Mouse (Mus musculus): ENCODE data around the gene Asb4. TPM values are rescaled to one million over a fixed set of nuclear protein-coding genes. Genes with fewer than 3 reads are reported as not detected.

The Asb4 gene
- polyA plus RNA-seq (2015; fragmentation: Nextera tagmentation; extraction: Ambion mirVana), result 6.7 and 6.8 TPM in 2 replicates

GRCm38 (mm10) chr6:5383336-5384177 lies at the start of gene Asb4:
Gene Asb4 (plus strand): TSS chr6:5383386.

Other genes with a start within 250 kb of the Asb4 start
- 0.41 TPM in 1 of 2 replicates, not detected in the other for gene Pon1, start 189.4 kb upstream of the Asb4 start, polyA plus RNA-seq (2015; fragmentation: Nextera tagmentation; extraction: Ambion mirVana)
- gene Pon3, start 127.1 kb upstream of the Asb4 start, polyA plus RNA-seq (2015; fragmentation: Nextera tagmentation; extraction: Ambion mirVana), result 4.1 and 5.8 TPM in 2 replicates
- gene Pon2, start 84.9 kb upstream of the Asb4 start, polyA plus RNA-seq (2015; fragmentation: Nextera tagmentation; extraction: Ambion mirVana), result 54.1 and 56.4 TPM in 2 replicates
- gene Pdk4, start 112.9 kb downstream of the Asb4 start, polyA plus RNA-seq (2015; fragmentation: Nextera tagmentation; extraction: Ambion mirVana), result 1.4 and 1.9 TPM in 2 replicates

All from neural tube, postnatal 0 days (tissue).